Mouse (Mus musculus) embryo, embryonic 9.5 days (tissue): Measurements from ENCODE around the gene Igfbp5.

Experiments used
- DNase-seq: peaks from one replicate; pipeline ENCODE4 v3.0.0-alpha.2; 2017; ENCODE audit errors: extremely low spot score

Gene Igfbp5

DNA sequence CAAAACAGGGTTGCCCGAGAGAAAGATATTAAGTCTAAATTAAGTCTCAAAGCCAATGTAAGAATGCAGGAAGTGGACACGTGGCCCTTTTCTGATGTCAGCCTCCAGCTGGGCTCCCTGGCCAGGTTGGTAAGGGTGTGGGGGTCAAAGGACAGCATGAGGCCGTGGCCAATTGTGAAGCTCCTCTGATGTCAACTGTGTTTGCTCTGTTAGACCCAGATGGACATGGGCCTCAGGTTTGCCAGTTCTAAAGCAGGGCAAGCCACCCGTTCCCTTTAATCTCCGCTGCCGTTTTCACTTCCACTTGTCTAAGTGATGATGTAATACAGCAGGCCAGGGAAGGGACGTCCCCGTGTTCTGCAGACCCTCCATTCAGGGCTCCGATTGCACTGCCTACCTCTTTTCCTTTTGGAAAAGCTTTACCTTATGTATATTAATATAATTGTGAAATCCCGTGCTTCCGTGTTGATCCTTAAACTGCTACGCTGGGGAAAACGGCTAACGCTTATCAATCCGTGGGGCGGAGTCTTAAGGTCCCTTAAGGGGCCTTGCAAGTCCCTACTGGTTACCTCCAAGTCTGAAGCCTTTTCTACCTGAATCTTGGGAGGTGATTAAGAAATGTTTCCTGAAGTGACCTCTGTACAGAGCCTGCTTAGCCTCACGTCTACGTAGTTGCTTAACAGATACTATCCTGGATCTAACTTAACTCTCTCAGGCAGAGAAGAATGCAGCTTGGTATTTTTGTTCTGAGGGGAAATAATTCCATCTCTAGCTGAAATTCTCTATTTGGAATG is 31.8 kb downstream of the Igfbp5 start:
- DNase-seq = no peak

DNA sequence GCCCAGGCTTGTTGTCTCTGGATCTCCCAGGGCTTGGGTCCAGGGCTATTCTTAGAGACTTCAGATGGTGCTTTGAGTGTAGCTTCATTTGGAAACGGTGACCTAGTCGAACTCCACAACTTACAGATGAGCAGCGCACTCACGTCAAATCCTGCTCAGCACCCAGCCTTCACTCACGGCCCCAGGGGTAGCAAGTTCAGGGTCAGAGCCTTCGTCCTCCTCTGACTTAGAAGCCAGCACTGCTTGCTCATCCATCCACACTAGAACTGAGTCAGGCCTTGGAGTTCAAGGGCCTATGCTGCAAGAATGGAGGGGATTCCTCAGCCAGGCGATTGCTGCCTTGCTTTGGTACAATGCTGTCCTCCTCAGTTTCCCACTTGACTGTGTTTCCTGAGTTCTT is 34.9 kb downstream of the Igfbp5 start:
- no peak for DNase-seq

DNA sequence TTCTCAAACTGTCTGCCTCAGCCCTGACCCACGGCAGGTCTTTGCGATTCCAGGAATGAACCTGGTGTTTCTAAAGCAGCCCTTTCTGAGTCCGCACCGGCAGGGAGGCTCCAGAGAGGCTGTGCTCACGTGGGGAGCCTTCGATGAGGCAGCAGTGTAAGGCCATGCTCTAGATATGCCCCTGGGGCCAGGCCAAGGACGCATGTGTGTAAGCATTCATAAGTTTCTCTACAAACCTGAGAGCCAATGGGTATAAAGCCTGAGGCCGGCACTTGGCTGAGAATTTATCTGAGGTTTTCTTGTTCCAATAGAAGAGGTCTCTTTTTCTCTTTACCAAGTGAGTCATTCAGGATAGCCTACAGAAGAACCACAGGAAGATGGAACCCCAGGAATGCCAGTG is 35.3 kb downstream of the Igfbp5 start:
- no peak for DNase-seq

DNA sequence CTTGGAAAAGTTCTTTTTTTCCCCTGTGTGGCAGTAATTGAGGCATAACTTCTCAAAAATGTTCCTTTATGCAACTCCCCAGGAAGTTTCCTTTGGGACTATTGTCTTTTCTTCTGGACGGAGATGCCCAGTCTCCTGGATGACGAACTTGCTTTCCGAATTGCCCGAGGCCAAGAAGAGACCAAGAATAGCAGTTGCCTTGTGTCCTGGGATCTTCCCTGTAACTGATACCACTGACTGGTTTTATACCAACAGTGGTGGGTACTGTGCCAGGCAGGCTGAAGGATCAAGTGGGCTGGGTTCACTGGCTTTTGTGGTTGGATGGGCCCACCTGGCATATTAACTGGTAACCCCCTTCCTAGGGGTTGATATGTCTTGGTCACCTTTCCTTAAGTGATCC is 41.1 kb downstream of the Igfbp5 start:
- no peak for DNase-seq

DNA sequence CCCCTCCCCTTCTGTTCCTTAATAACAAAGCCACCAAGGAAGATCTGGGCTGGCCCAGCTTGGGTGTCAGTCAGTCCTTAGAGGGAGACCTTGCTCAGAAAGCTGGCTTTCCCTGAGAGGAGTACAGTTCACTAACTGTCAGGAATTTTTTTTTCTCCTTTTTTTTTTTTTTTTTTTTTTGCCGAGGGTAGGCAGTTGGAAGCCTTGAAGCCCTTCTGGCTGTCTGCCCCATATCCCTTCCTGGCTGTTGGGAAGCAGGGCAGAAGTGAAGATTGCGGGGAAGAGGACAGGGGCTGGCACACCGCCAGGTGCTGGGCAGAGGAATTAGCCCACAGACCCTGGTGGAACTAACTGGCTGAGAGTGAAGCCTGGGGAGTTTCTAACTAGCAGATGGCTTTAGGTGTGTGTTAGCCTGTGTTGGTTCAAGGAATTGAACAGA is 42.0 kb downstream of the Igfbp5 start:
- no peak for DNase-seq

- DNase-seq = no peak
Observed at GRCm38 (mm10) chr1:72830485-72830884, 44.2 kb downstream of the Igfbp5 start.

DNA sequence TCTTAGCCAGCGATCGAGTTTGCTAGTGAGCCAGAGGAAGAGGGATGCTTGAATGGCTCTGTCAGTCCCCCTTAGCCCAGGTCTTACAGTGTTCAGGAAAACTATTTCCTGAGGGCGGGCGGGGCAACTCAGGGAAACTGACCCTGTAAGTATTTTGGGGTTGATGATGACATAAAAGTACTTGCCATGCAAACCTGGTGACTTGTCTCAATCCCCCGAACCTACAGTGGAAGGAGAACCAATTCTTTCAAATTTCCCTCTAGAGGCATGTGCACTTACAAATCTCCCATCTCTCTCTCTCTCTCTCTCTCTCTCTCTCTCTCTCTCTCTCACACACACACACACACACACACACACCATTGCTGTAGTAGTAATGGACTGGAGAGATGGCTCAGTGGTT is 45.8 kb downstream of the Igfbp5 start:
- no peak for DNase-seq

GRCm38 (mm10) chr1:72827411-72828315 is 47.0 kb downstream of the Igfbp5 start:
- DNase-seq = peak; percentile 29

DNA sequence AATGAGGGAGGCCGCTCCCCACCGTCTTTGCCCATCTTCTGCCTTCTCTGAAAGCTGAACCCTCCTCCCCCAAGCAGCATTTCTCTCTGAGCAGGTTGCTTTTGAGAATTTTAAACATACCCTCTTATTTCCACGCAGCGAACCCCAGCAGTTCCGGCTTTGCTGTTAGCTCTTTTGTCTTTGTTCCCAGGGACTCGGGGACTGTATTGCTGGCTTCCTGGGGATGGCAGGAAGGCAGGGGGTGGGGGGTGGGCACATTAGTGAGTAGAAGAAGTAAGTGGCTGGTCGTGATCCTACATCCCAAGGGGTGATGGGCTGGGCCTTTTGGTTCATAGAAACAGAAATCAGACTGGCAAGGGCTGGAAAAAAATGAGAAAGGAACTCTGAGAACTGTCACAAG is 47.8 kb downstream of the Igfbp5 start:
- DNase-seq = peak; percentile 19

- DNase-seq = peak; percentile 53
Observed at GRCm38 (mm10) chr1:72826446-72826845, 48.2 kb downstream of the Igfbp5 start.

- DNase-seq = peak; percentile 32
Observed at GRCm38 (mm10) chr1:72825921-72826320, 48.8 kb downstream of the Igfbp5 start.

- DNase-seq = peak; percentile 62
Observed at GRCm38 (mm10) chr1:72825286-72825685, 49.4 kb downstream of the Igfbp5 start.

- DNase-seq = peak; percentile 52
Observed at GRCm38 (mm10) chr1:72824707-72825101, 50.0 kb downstream of the Igfbp5 start.

DNA sequence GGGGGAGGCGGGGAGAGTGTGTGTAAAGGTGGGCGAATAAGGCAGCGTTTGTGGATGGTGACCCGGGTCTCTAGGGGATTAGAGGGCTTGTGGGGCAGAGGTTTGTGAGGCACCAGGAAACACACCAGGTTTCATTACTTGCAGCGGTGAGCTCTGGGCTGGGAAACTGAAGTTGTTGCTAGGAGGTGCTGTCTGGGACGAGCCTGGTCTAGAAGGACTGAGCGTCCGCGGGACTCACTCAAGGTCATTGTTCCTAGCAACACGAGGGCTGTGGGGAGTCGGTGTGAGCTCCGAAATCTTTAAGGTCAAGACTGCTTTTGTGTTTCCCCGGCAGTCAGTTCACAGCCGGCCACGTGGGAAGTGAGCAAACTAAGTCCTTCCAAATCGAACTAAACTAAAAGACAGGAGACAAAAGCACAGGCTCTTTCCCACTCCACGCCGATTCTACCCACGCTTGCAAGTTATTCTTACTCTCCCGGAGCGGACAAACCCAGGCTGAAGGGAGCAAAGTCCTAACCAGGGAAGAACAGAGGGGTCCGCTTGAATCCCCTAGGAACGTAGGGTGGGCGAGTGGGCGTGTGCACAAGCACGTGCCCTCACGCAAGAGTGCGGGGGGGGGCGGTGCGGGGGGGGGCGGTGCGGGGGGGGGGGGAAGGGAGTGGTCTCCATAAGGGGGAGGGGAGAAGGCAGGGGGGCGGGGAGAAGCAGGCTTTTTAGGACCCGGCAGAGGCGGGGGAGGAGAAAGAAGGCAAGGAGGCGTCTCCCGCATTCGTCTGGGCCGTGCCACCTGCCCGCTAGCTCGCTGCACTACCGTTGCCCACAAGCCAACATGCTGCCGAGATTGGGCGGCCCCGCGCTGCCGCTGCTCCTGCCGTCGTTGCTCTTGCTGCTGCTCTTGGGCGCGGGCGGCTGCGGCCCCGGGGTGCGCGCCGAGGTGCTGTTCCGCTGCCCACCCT is 50.7 kb downstream of the Igfbp5 start, which contains the start of gene Igfbp2:
Gene Igfbp2 (plus strand): TSS at position 753 of the 956 bp plus-strand sequence.
- peak; percentile 77 for DNase-seq

- DNase-seq = no peak
Observed at GRCm38 (mm10) chr1:72822893-72823292, 51.8 kb downstream of the Igfbp5 start.

DNA sequence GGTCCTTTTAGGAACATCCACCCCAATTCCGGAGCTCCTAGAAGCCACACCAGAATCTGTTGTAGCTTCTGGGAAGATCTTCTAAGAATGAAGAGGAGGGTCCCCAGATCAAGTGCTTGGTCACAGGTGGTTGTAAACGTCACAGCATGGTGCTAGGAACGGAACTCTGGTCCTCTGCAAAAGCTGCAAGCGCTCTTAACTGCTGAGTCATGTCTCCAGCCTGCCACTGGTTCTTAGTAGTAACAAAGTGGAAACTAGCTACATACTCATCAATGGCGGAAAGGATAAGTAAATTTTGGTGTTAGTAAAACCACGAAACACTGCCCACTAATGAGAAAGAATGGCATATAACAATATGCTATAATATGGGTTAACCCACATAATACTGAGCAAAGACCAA is 54.7 kb downstream of the Igfbp5 start:
- DNase-seq = no peak

GRCm38 (mm10) chr1:72815616-72816015 is 59.1 kb downstream of the Igfbp5 start:
- DNase-seq = no peak

DNA sequence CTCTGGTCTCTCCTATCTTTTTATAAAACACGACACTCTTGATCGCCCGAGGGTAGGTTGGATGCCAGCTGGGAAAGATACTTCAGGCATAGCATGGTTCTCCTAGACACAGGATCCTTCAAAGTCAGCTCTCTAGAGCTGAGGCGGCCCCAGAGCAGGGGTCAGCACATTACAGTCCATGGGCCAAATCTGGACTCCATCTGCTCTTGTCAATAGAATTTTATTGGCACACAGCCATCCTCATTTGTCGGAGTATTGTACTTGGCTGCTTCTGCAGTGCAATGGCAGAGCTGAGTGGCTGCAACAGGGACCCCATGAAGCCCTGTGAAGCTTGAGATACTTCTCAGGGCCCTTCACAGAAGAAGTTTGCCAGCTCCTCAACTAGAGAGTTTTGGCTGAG is 59.5 kb downstream of the Igfbp5 start:
- DNase-seq = no peak

DNA sequence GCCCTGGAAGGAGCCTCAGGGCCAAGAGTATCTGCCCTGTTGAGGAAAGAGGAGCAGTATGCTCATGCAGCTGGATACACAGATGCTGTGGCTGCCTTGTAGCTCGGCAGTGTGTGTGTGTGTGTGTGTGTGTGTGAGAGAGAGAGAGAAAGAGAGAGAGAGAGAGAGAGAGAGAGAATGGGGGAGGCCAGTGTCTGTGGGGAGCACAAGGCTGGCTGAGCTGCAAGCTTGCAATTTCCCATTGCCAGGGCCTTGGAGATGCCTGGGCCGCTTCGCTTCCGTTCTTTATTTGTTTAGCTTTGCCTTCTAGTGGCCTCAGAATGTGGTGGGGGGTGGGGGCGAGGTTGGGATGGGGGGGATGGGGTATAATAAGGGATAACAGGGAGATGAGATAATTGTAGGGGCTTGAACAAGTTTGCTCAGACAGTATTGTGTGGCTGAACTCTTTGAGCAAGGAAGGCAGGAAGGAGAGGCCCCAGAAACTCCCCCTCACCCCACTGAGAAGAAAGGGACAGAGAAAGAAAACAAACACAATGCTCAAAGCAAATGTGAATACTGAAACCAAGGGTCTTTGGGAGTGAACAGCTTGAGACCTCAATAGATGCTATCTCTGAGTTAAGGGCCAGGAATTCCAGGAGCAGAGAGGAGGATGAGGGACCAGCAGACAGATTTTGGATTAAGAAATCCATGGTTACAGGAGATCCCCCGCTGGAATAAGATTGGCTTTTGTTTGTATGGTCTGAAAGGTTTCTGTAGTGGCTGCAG is 60.9 kb downstream of the Igfbp5 start:
- peak; percentile 58 for DNase-seq

- no peak for DNase-seq
Observed at GRCm38 (mm10) chr1:72813089-72813638, 61.5 kb downstream of the Igfbp5 start.
